Mouse (Mus musculus): ENCODE results near the gene Aldh3b2.

DNA sequence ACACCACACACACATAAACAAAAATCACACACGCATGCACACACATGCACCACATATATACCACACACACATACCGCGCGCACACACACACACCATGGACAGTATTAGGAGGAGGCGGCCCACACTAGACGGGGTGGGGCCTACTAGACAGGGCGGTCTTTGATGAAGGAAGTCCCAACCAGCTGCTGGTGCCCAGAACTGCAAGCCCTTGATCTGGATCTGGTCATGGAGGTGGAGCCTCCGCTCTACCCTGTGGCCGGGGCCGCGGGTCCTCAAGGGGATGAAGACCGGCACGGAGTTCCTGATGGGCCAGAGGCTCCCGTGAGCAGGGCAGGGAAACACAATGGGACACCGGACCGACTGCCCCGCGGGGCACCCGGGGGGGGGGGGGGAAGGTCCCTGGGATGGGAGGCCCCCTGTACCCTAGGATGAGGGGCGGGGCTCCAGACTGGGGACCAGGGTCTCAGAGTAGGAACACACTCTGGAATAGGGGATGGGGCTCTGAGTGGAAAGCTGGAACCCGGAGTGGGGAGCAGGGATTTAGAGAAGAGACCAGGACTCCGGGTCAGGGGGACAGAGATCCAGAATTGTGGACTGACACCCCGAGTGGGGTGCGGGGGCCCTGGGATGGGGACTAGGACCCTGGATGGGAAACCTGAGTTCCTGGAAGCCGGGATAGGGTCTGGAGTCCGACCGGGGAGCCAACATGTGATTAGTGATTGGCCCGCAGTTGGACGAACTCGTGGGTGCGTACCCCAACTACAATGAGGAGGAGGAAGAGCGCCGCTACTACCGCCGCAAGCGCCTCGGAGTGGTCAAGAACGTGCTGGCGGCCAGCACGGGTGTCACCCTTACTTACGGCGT is 36.9 kb upstream of the Aldh3b2 start, which contains the start of gene Unc93b1:
- TF ChIP-seq POLR2A (IDR thresholded peaks at IDR 0.05; ENCODE audit: insufficient read length, low read depth) (no peak), POLR2AphosphoS2 (IDR thresholded peaks at IDR 0.05; ENCODE audit: insufficient read length, low read depth) (no peak), E2F4 (IDR thresholded peaks at IDR 0.05; ENCODE audit: insufficient read depth) (no peak)

Data from myocyte (in vitro differentiated cells).